Mouse (Mus musculus) heart, postnatal 0 days (tissue): Measurements from ENCODE around the gene Nrgn.

Source experiments
- CTCF ChIP-seq: IDR thresholded peaks from 2 replicates; pipeline ENCODE4 v1.5.1; 2016; ENCODE audit warnings: antibody characterized with exemption, control low read depth, low read depth
- EP300 ChIP-seq: IDR thresholded peaks from 2 replicates; pipeline ENCODE4 v1.6.1; 2016; ENCODE audit warnings: antibody characterized with exemption, low read depth

- TF ChIP-seq CTCF (peak; percentile 62), EP300 (peak; percentile 47; the same call in 1 of the 2 replicates)
Observed at GRCm38 (mm10) chr9:37544447-37545165, 8.1 kb downstream of the Nrgn start.
